Mouse (Mus musculus) heart, adult 9 months (tissue): ENCODE data around the gene Ndufaf2.

Experiments
- DNase-seq, 2 experiments: peaks; one replicate each; pipeline ENCODE4 v3.0.0; 2022; ENCODE audit warnings: low spot score in 2 of 2

Ndufaf2 gene

DNA sequence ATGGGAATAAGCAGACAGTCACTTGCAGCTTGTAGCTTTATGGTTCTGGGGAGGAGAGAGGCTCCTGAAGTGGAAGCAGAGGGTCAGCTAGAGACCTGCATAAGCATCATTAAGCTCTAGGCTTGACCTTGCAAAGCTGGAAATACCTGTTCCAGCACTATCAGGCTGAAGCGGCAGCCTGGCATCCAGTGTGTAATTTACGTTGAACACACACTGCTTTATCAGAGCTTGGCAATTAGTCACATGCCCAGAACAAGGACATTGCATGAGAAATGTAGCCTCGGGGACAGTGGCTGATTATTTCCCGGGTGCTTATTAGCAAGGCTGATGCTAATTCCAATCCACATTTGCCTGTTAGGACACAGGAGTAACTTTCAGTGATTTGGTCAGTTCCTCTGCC lies 196.5 kb downstream of the Ndufaf2 start:
- no peak for DNase-seq

DNA sequence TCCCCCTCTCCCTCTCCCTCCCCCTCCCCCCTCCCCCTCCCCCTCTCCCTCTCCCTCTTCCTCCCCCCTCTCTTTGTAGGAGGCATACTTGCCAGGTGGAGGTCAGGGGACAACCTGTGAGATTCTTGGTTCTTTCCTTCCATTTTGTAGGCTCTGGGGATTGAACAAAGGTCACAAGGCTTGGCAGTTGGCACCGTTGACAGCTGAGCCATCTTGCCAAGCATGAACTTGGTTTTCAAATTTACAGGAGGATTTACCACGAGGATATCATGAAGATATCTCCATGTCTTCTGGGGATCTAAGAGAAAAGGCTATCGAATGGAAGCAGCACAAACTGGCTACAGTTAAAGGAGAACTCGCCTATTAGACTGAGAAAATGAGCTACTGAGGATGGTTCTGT lies 196.9 kb downstream of the Ndufaf2 start:
- no peak for DNase-seq

DNA sequence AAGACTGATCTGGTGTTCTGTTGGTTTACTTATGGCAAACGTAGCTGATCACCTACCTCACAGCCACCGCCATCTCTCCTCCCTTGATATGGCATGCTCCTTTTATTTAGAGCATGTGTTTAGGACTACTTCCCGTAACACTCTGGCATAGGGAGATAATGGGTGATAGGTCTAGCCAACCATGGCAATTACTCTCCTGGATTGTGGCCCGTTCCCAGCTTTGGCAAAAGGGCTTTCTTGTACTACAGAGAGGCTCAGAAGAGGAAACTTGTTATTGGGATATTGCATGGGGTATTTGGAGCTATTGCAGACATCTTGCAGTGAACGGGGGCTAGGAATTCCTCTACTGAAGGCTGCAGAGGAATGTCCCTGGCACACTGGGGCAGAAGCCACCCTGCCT lies 197.9 kb downstream of the Ndufaf2 start:
- no peak for DNase-seq

- DNase-seq, result no peak
Measured at GRCm38 (mm10) chr13:107959891-107960290, 198.5 kb downstream of the Ndufaf2 start.

GRCm38 (mm10) chr13:107956246-107956645 lies 202.2 kb downstream of the Ndufaf2 start:
- DNase-seq, result no peak

- no peak for DNase-seq
Measured at GRCm38 (mm10) chr13:107955327-107956110, 202.9 kb downstream of the Ndufaf2 start.

GRCm38 (mm10) chr13:107954445-107955261 lies 203.8 kb downstream of the Ndufaf2 start:
- no peak for DNase-seq

- DNase-seq, result peak; percentile 12 to 61
Measured at GRCm38 (mm10) chr13:107954100-107954444, 204.4 kb downstream of the Ndufaf2 start.
